Mouse (Mus musculus) intestine, embryonic 14.5 days (tissue): Measurements from ENCODE around the gene Tmem87b. TPM values are rescaled to one million over a fixed set of nuclear protein-coding genes. Genes with fewer than 3 reads are reported as not detected.

Experiments used
- ATAC-seq: fragments of 200-750 bp; cut with Nextera tagmentation; replicated peaks from 2 replicates; pipeline ENCODE4 v1.8.0; 2017; ENCODE audit warnings: low read depth, moderate number of reproducible peaks, moderate TSS enrichment, moderate library complexity; ENCODE audit not compliant: low FRiP score, low TSS enrichment
- DNase-seq: peaks from one replicate; pipeline ENCODE4 v3.0.0-alpha.2; 2018; ENCODE audit warnings: low spot score
- H3K27ac ChIP-seq: fragments of 300-500 bp; sonication (generic); 2 replicates; pipeline ENCODE4 v1.5.1; 2014; ENCODE audit warnings: low read depth, mild to moderate bottlenecking, control low read depth
- H3K27me3 ChIP-seq: fragments of 300-500 bp; sonication (generic); replicated peaks from 2 replicates; pipeline ENCODE4 v1.6.1; 2014; ENCODE audit warnings: low read length, control low read depth; ENCODE audit not compliant: control insufficient read depth, insufficient read depth
- H3K36me3 ChIP-seq: fragments of 300-500 bp; sonication (generic); 2 replicates; pipeline ENCODE4 v1.6.1; 2014; ENCODE audit warnings: low read length, control low read depth; ENCODE audit not compliant: control insufficient read depth, insufficient read depth
- H3K4me1 ChIP-seq: fragments of 300-500 bp; sonication (generic); replicated peaks from 2 replicates; pipeline ENCODE4 v1.6.1; 2014; ENCODE audit warnings: low read length, control low read depth, mixed read lengths; ENCODE audit not compliant: control insufficient read depth, insufficient read depth
- H3K4me2 ChIP-seq: fragments of 300-500 bp; sonication (generic); 2 replicates; pipeline ENCODE4 v1.6.1; 2014; ENCODE audit warnings: low read length
- H3K4me3 ChIP-seq: fragments of 300-500 bp; sonication (generic); 2 replicates; pipeline ENCODE4 v1.5.1; 2014; ENCODE audit warnings: low read depth, low read length, control low read depth, mixed read lengths
- H3K9ac ChIP-seq: fragments of 300-500 bp; sonication (generic); 2 replicates; pipeline ENCODE4 v1.6.1; 2014; ENCODE audit warnings: mild to moderate bottlenecking, low read length
- H3K9me3 ChIP-seq: fragments of 300-500 bp; sonication (generic); 2 replicates; pipeline ENCODE4 v1.6.1; 2016; ENCODE audit warnings: low read length, control low read depth; ENCODE audit not compliant: control insufficient read depth
- WGBS: fragments of 180-500 bp; shearing (Covaris S2); extraction: QIAGEN DNeasy Blood & Tissue Kit; methylation state at CpG from one replicate; pipeline ENCODE4 v1.1.7; 2014; 5-methylcytosine and 5-hydroxymethylcytosine counted together
- polyA plus RNA-seq: library from polyadenylated mRNA; unstranded; fragments of >200 nt; fragmentation: Nextera tagmentation; extraction: Ambion mirVana; gene quantifications from 2 replicates; pipeline ENCODE4 v1.2.1, GENCODE M21; 2014

Gene Tmem87b
- polyA plus RNA-seq, 1 experiment from 2014 or later, result 34.2 TPM

- H3K4me2 ChIP-seq, result no peak overlapping the region
- no peak overlapping the region for H3K4me3 ChIP-seq
- no peaks in the 10 kb centered on the region for H3K4me1 ChIP-seq
- no peaks in the 10 kb centered on the region for H3K9me3 ChIP-seq
- no peaks in the 10 kb centered on the region for H3K27me3 ChIP-seq
- ATAC-seq (no peak), DNase-seq (no peak)
- no peak overlapping the region for H3K9ac ChIP-seq
- 78% methylated on average over 5 of the region's 5 CpGs for WGBS
- peaks cover 12% of the 10 kb centered on the region for H3K36me3 ChIP-seq
- no peak overlapping the region for H3K27ac ChIP-seq
Observed at GRCm38 (mm10) chr2:128786341-128786740, 31.6 kb upstream of the Tmem87b start.

GRCm38 (mm10) chr2:128786795-128787194 is 31.1 kb upstream of the Tmem87b start:
- Histone ChIP-seq H3K27ac (no peak overlapping the region), H3K4me2 (no peak overlapping the region), H3K27me3 (no peaks in the 10 kb centered on the region), H3K36me3 (peaks cover 12% of the 10 kb centered on the region), H3K9me3 (no peaks in the 10 kb centered on the region), H3K9ac (no peak overlapping the region), H3K4me3 (no peak overlapping the region), H3K4me1 (no peaks in the 10 kb centered on the region)
- DNase-seq (no peak), ATAC-seq (no peak)
- 67% methylated on average over 1 of the region's 1 CpGs for WGBS

- Histone ChIP-seq H3K4me1 (no peaks in the 10 kb centered on the region), H3K4me2 (no peak overlapping the region), H3K27me3 (no peaks in the 10 kb centered on the region), H3K27ac (no peak overlapping the region), H3K9me3 (no peaks in the 10 kb centered on the region), H3K4me3 (no peak overlapping the region), H3K9ac (no peak overlapping the region), H3K36me3 (peaks cover 12% of the 10 kb centered on the region)
- ATAC-seq (no peak), DNase-seq (no peak)
- 93% methylated on average over 3 of the region's 3 CpGs for WGBS
Observed at GRCm38 (mm10) chr2:128787805-128788204, 30.1 kb upstream of the Tmem87b start.

GRCm38 (mm10) chr2:128790875-128791614 is 26.9 kb upstream of the Tmem87b start:
- Histone ChIP-seq H3K27ac (no peak overlapping the region), H3K36me3 (peaks cover 25% of the 10 kb centered on the region), H3K27me3 (no peaks in the 10 kb centered on the region), H3K4me1 (no peaks in the 10 kb centered on the region), H3K4me2 (no peak overlapping the region), H3K9ac (no peak overlapping the region), H3K9me3 (no peaks in the 10 kb centered on the region), H3K4me3 (no peak overlapping the region)
- WGBS, result 76% methylated on average over 11 of the region's 11 CpGs
- DNase-seq (no peak), ATAC-seq (no peak)

- DNase-seq (no peak), ATAC-seq (no peak)
- Histone ChIP-seq H3K9ac (no peak overlapping the region), H3K27ac (no peak overlapping the region), H3K4me2 (no peak overlapping the region), H3K36me3 (peaks cover 29% of the 10 kb centered on the region), H3K27me3 (no peaks in the 10 kb centered on the region), H3K4me3 (no peak overlapping the region), H3K9me3 (no peaks in the 10 kb centered on the region), H3K4me1 (no peaks in the 10 kb centered on the region)
- 89% methylated on average over 6 of the region's 6 CpGs for WGBS
Observed at GRCm38 (mm10) chr2:128793958-128794357, 24.0 kb upstream of the Tmem87b start.

GRCm38 (mm10) chr2:128796463-128796862 is 21.5 kb upstream of the Tmem87b start:
- Histone ChIP-seq H3K27me3 (no peaks in the 10 kb centered on the region), H3K4me3 (no peak overlapping the region), H3K4me1 (no peaks in the 10 kb centered on the region), H3K4me2 (no peak overlapping the region), H3K9ac (no peak overlapping the region), H3K36me3 (peaks cover 45% of the 10 kb centered on the region), H3K27ac (no peak overlapping the region), H3K9me3 (no peaks in the 10 kb centered on the region)
- 81% methylated on average over 6 of the region's 6 CpGs for WGBS
- no peak for DNase-seq
- ATAC-seq, result no peak

- DNase-seq, result no peak
- peaks cover 24% of the 10 kb centered on the region for H3K36me3 ChIP-seq
- no peak for ATAC-seq
- WGBS, result 94% methylated on average over 4 of the region's 4 CpGs
- H3K9me3 ChIP-seq, result no peaks in the 10 kb centered on the region
- H3K4me1 ChIP-seq, result no peaks in the 10 kb centered on the region
- no peak overlapping the region for H3K4me2 ChIP-seq
- no peaks in the 10 kb centered on the region for H3K27me3 ChIP-seq
- no peak overlapping the region for H3K9ac ChIP-seq
- no peak overlapping the region for H3K27ac ChIP-seq
- no peak overlapping the region for H3K4me3 ChIP-seq
Observed at GRCm38 (mm10) chr2:128803441-128803840, 14.5 kb upstream of the Tmem87b start.

GRCm38 (mm10) chr2:128805341-128805740 is 12.6 kb upstream of the Tmem87b start:
- 47% methylated on average over 4 of the region's 4 CpGs for WGBS
- Histone ChIP-seq H3K4me2 (no peak overlapping the region), H3K27ac (no peak overlapping the region), H3K9ac (no peak overlapping the region), H3K36me3 (peaks cover 15% of the 10 kb centered on the region), H3K9me3 (no peaks in the 10 kb centered on the region), H3K4me1 (no peaks in the 10 kb centered on the region), H3K27me3 (no peaks in the 10 kb centered on the region), H3K4me3 (no peak overlapping the region)
- ATAC-seq (no peak), DNase-seq (no peak)

- Histone ChIP-seq H3K4me2 (no peak overlapping the region), H3K9ac (no peak overlapping the region), H3K9me3 (no peaks in the 10 kb centered on the region), H3K4me3 (no peak overlapping the region), H3K27me3 (no peaks in the 10 kb centered on the region), H3K27ac (no peak overlapping the region), H3K4me1 (no peaks in the 10 kb centered on the region), H3K36me3 (peaks cover 3% of the 10 kb centered on the region)
- DNase-seq (no peak), ATAC-seq (no peak)
- WGBS, result 67% methylated on average over 8 of the region's 8 CpGs
Observed at GRCm38 (mm10) chr2:128806561-128806960, 11.4 kb upstream of the Tmem87b start.
